Mouse (Mus musculus) hindbrain, embryonic 10.5 days (tissue): Measurements from ENCODE around the gene Dhodh. TPM values are rescaled to one million over a fixed set of nuclear protein-coding genes. Genes with fewer than 3 reads are reported as not detected.

ENCODE experiments used
- DNase-seq: peaks from one replicate; pipeline ENCODE4 v3.0.0-alpha.2; 2017; ENCODE audit warnings: low spot score
- H3K27ac ChIP-seq: fragments of 300-500 bp; sonication (generic); 2 replicates; pipeline ENCODE4 v1.5.1; 2016; ENCODE audit warnings: mild to moderate bottlenecking, moderate library complexity
- H3K27me3 ChIP-seq: fragments of 300-500 bp; sonication (generic); 2 replicates; pipeline ENCODE4 v1.6.1; 2016; ENCODE audit warnings: mild to moderate bottlenecking; ENCODE audit not compliant: poor library complexity, insufficient read depth, severe bottlenecking
- H3K36me3 ChIP-seq: fragments of 300-500 bp; sonication (generic); 2 replicates; pipeline ENCODE4 v1.6.1; 2016; ENCODE audit warnings: mild to moderate bottlenecking, moderate library complexity
- H3K4me1 ChIP-seq: fragments of 300-500 bp; sonication (generic); replicated peaks from 2 replicates; pipeline ENCODE4 v1.6.1; 2016; ENCODE audit warnings: mild to moderate bottlenecking
- H3K4me3 ChIP-seq: fragments of 300-500 bp; sonication (generic); 2 replicates; pipeline ENCODE4 v1.5.1; 2016; ENCODE audit warnings: mild to moderate bottlenecking, moderate library complexity
- H3K9me3 ChIP-seq: fragments of 300-500 bp; sonication (generic); 2 replicates; pipeline ENCODE4 v1.6.1; 2016; ENCODE audit warnings: mild to moderate bottlenecking, moderate library complexity
- WGBS: fragments of 180-500 bp; shearing (Covaris S2); methylation state at CpG from one replicate; pipeline ENCODE4 v1.1.7; 2016; 5-methylcytosine and 5-hydroxymethylcytosine counted together
- polyA plus RNA-seq: library from polyadenylated mRNA; unstranded; fragments of >200 nt; fragmentation: Nextera tagmentation; extraction: Ambion mirVana; gene quantifications from 2 replicates; pipeline ENCODE4 v1.2.1, GENCODE M21; 2016

Gene Dhodh
- 47.6 and 50.6 TPM in 2 replicates for polyA plus RNA-seq

- Histone ChIP-seq H3K9me3 (no peaks in the 10 kb centered on the region), H3K27ac (peak within 1 kb of the TSS; percentile 91), H3K27me3 (no peaks in the 10 kb centered on the region), H3K4me3 (peak within 1 kb of the TSS; percentile 69), H3K4me1 (peaks cover 19% of the 10 kb centered on the region), H3K36me3 (peaks cover 26% of the 10 kb centered on the region)
- peak; percentile 97 for DNase-seq
- under 1% methylated on average over 42 of the region's 42 CpGs for WGBS
Measured at GRCm38 (mm10) chr8:109608271-109609152, at the start of gene Dhodh. Dhodh (minus strand) TSS chr8:109608673.

- Histone ChIP-seq H3K27ac (no peak overlapping the region), H3K27me3 (no peaks in the 10 kb centered on the region), H3K36me3 (no peaks in the 10 kb centered on the region), H3K9me3 (no peaks in the 10 kb centered on the region), H3K4me1 (no peaks in the 10 kb centered on the region), H3K4me3 (no peak overlapping the region)
- DNase-seq, result no peak
- 86% methylated on average over 3 of the region's 3 CpGs for WGBS
Measured at GRCm38 (mm10) chr8:109656860-109657259, 48.4 kb upstream of the Dhodh start.

GRCm38 (mm10) chr8:109650801-109651200 lies 42.3 kb upstream of the Dhodh start:
- Histone ChIP-seq H3K4me1 (0 out of 2 replicates have a peak, but pooled peaks cover 4% of the 10 kb centered on the region), H3K27me3 (no peaks in the 10 kb centered on the region), H3K36me3 (no peaks in the 10 kb centered on the region), H3K9me3 (no peaks in the 10 kb centered on the region), H3K27ac (no peak overlapping the region; the same call in 1 of the 2 replicates), H3K4me3 (no peak overlapping the region)
- WGBS, result 79% methylated on average over 10 of the region's 10 CpGs
- DNase-seq, result no peak

- Histone ChIP-seq H3K27me3 (no peaks in the 10 kb centered on the region), H3K27ac (no peak overlapping the region), H3K4me1 (0 out of 2 replicates have a peak, but pooled peaks cover 4% of the 10 kb centered on the region), H3K9me3 (no peaks in the 10 kb centered on the region), H3K4me3 (no peak overlapping the region), H3K36me3 (no peaks in the 10 kb centered on the region)
- DNase-seq, result no peak
- WGBS, result 73% methylated on average over 7 of the region's 7 CpGs
Measured at GRCm38 (mm10) chr8:109648469-109648868, 40.0 kb upstream of the Dhodh start.

GRCm38 (mm10) chr8:109647331-109647730 lies 38.9 kb upstream of the Dhodh start:
- Histone ChIP-seq H3K27me3 (no peaks in the 10 kb centered on the region), H3K4me1 (0 out of 2 replicates have a peak, but pooled peaks cover 4% of the 10 kb centered on the region), H3K9me3 (no peaks in the 10 kb centered on the region), H3K36me3 (no peaks in the 10 kb centered on the region), H3K4me3 (no peak overlapping the region), H3K27ac (no peak overlapping the region)
- WGBS, result 75% methylated on average over 11 of the region's 11 CpGs
- DNase-seq, result no peak

GRCm38 (mm10) chr8:109641236-109641635 lies 32.8 kb upstream of the Dhodh start:
- Histone ChIP-seq H3K4me3 (no peak overlapping the region), H3K27ac (no peak overlapping the region)

GRCm38 (mm10) chr8:109640410-109640809 lies 31.9 kb upstream of the Dhodh start:
- Histone ChIP-seq H3K4me1 (no peaks in the 10 kb centered on the region), H3K9me3 (no peaks in the 10 kb centered on the region), H3K36me3 (no peaks in the 10 kb centered on the region), H3K27ac (no peak overlapping the region), H3K4me3 (no peak overlapping the region), H3K27me3 (no peaks in the 10 kb centered on the region)
- WGBS, result 66% methylated on average over 7 of the region's 7 CpGs
- no peak for DNase-seq

More at GRCm38 (mm10) chr8:109641236-109641635, 32.8 kb upstream of the Dhodh start:
- DNase-seq, result no peak
- WGBS, result 78% methylated on average over 5 of the region's 5 CpGs
- Histone ChIP-seq H3K9me3 (no peaks in the 10 kb centered on the region), H3K27me3 (no peaks in the 10 kb centered on the region), H3K4me1 (no peaks in the 10 kb centered on the region), H3K36me3 (no peaks in the 10 kb centered on the region)

- H3K27me3 ChIP-seq, result no peaks in the 10 kb centered on the region
- H3K36me3 ChIP-seq, result no peaks in the 10 kb centered on the region
- H3K4me1 ChIP-seq, result no peaks in the 10 kb centered on the region
- H3K27ac ChIP-seq, result no peak overlapping the region
- H3K9me3 ChIP-seq, result no peaks in the 10 kb centered on the region
- WGBS, result 86% methylated on average over 5 of the region's 5 CpGs
- DNase-seq, result no peak
- no peak overlapping the region for H3K4me3 ChIP-seq
Measured at GRCm38 (mm10) chr8:109638851-109639250, 30.4 kb upstream of the Dhodh start.

GRCm38 (mm10) chr8:109635146-109635545 lies 26.7 kb upstream of the Dhodh start:
- no peak for DNase-seq
- Histone ChIP-seq H3K4me3 (no peak overlapping the region), H3K36me3 (no peaks in the 10 kb centered on the region), H3K27me3 (no peaks in the 10 kb centered on the region), H3K27ac (no peak overlapping the region), H3K4me1 (no peaks in the 10 kb centered on the region), H3K9me3 (no peaks in the 10 kb centered on the region)
- WGBS, result 93% methylated on average over 8 of the region's 8 CpGs

GRCm38 (mm10) chr8:109632498-109632897 lies 24.0 kb upstream of the Dhodh start:
- no peak for DNase-seq

GRCm38 (mm10) chr8:109628638-109629037 lies 20.2 kb upstream of the Dhodh start:
- DNase-seq, result no peak
- no peaks in the 10 kb centered on the region for H3K9me3 ChIP-seq
- H3K36me3 ChIP-seq, result no peaks in the 10 kb centered on the region
- H3K27ac ChIP-seq, result no peak overlapping the region
- H3K4me1 ChIP-seq, result no peaks in the 10 kb centered on the region
- 80% methylated on average over 6 of the region's 6 CpGs for WGBS
- no peaks in the 10 kb centered on the region for H3K27me3 ChIP-seq
- H3K4me3 ChIP-seq, result no peak overlapping the region

More at GRCm38 (mm10) chr8:109632498-109632897, 24.0 kb upstream of the Dhodh start:
- Histone ChIP-seq H3K4me3 (no peak overlapping the region), H3K27ac (no peak overlapping the region), H3K36me3 (no peaks in the 10 kb centered on the region), H3K4me1 (no peaks in the 10 kb centered on the region), H3K27me3 (no peaks in the 10 kb centered on the region), H3K9me3 (no peaks in the 10 kb centered on the region)
- WGBS, result 80% methylated on average over 5 of the region's 5 CpGs

- Histone ChIP-seq H3K4me3 (no peak overlapping the region), H3K36me3 (no peaks in the 10 kb centered on the region), H3K27ac (no peak overlapping the region), H3K9me3 (peaks cover 4% of the 10 kb centered on the region; the same call in 1 of the 2 replicates), H3K4me1 (no peaks in the 10 kb centered on the region), H3K27me3 (no peaks in the 10 kb centered on the region)
- no peak for DNase-seq
- 86% methylated on average over 3 of the region's 3 CpGs for WGBS
Measured at GRCm38 (mm10) chr8:109615569-109615968, 7.1 kb upstream of the Dhodh start.
